Comparison of ENCODE assay signal across 13 mouse cellular contexts in the genomic region with DNA sequence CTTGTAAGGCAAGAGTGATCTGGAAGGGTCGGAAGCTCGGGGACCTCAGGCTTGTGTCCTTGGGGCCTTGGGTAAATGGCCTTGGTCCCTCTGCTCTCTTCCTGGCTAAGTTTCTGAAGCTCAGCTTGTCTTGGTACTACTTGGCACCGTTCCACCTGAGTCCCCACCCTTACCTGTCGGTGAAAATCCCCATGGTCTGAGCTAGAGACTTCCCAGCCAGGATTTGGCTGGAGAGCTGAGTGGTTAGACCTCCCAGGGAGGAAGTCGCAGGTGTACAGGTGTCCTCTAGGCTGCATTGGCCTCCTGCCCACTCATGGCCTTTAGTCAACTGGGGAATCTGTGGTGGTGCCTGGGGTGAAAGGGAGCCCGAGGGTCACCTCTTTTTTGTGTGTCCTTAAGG. TPM values are rescaled to one million over a fixed set of nuclear protein-coding genes. Genes with fewer than 3 reads are reported as not detected.
DNase-seq lines count a peak whose midpoint lies in the region; ATAC-seq and TF ChIP-seq lines count a peak whose summit lies in the region.
"Had no signal": no experiment of that assay in that cellular context is flagged by ENCODE, and none has a peak within 500 bp of the region (broad histone marks: within the 10 kb centered on the region; RNA-seq: fewer than 3 reads in every experiment).

No protein-coding gene starts in this region.

- H3K9ac ChIP-seq in hindbrain, embryonic 14.5 days = no peak overlapping the region

- 0 out of 2 replicates have a peak, but pooled peaks cover 4% of the 10 kb centered on the region for H3K27me3 ChIP-seq in hindbrain, embryonic 10.5 days (ENCODE audit: insufficient read depth, poor library complexity, severe bottlenecking)
- no peaks in the 10 kb centered on the region for H3K27me3 ChIP-seq in hindbrain, embryonic 14.5 days (ENCODE audit: control insufficient read depth, insufficient read depth, low read length)
- no peaks in the 10 kb centered on the region for H3K27me3 ChIP-seq in testis, adult 2 months (ENCODE audit: control insufficient read depth, insufficient read depth, low read length)
- H3K27me3 ChIP-seq: Patski had no signal

- no peak overlapping the region for H3K4me2 ChIP-seq in hindbrain, embryonic 14.5 days (replicated peaks)

- peak; percentile 39 for DNase-seq in adrenal gland, adult 2 months
- no peak for DNase-seq in adrenal gland, adult 18-20 months (ENCODE audit: low spot score in 2 of 2)
- no peak for DNase-seq in hindbrain, embryonic 10.5 days (ENCODE audit: low spot score)
- DNase-seq in hindbrain, embryonic 14.5 days (ENCODE audit: low spot score) = no peak
- DNase-seq in testis, postnatal 14 days (ENCODE audit: low spot score) = no peak
- no peak for DNase-seq in retina, postnatal 1 day
- no peak for DNase-seq in yolk sac, embryonic 10.5 days (ENCODE audit: low spot score)
- DNase-seq: cerebellum, adult 8-10 months; right cerebral cortex, adult 18-20 months; thymus, postnatal 36 days had no signal

- no peaks in the 10 kb centered on the region for H3K9me3 ChIP-seq in hindbrain, embryonic 10.5 days
- no peaks in the 10 kb centered on the region for H3K9me3 ChIP-seq in hindbrain, embryonic 14.5 days (ENCODE audit: control insufficient read depth, low read length)
- H3K9me3 ChIP-seq: midbrain, embryonic 10.5 days had no signal

- no peak for ATAC-seq in hindbrain, embryonic 14.5 days (ENCODE audit: low FRiP score)

- no peak for TF ChIP-seq CTCF in testis, adult 2 months (IDR thresholded peaks at IDR 0.05; ENCODE audit: control insufficient read depth, insufficient read depth, insufficient replicate concordance, low read depth, low read length)

- 93% methylated on average over 6 of the region's 6 CpGs for whole genome bisulfite sequencing in hindbrain, embryonic 10.5 days
- WGBS in hindbrain, embryonic 14.5 days = 94% methylated on average over 6 of the region's 6 CpGs

- no peak for TF ChIP-seq POLR2A in testis, adult 2 months (IDR thresholded peaks at IDR 0.05; ENCODE audit: control insufficient read depth, low read depth, low read length)

- H3K36me3 ChIP-seq in hindbrain, embryonic 10.5 days = no peaks in the 10 kb centered on the region
- no peaks in the 10 kb centered on the region for H3K36me3 ChIP-seq in hindbrain, embryonic 14.5 days (replicated peaks; ENCODE audit: control insufficient read depth, insufficient read depth)
- H3K36me3 ChIP-seq in testis, adult 2 months (ENCODE audit: control insufficient read depth, insufficient read depth, low read length) = no peaks in the 10 kb centered on the region
- H3K36me3 ChIP-seq: midbrain, embryonic 10.5 days had no signal

- peak overlapping the region; percentile 43; the same call in 1 of the 2 replicates for H3K27ac ChIP-seq in hindbrain, embryonic 10.5 days
- no peak overlapping the region for H3K27ac ChIP-seq in hindbrain, embryonic 14.5 days
- H3K27ac ChIP-seq in testis, adult 2 months (ENCODE audit: control insufficient read depth, insufficient read depth, low read depth, low read length) = peak overlapping the region; percentile 10; the same call in 1 of the 2 replicates
- H3K27ac ChIP-seq: midbrain, embryonic 10.5 days had no signal

- no peak overlapping the region for H3K4me3 ChIP-seq in hindbrain, embryonic 10.5 days
- H3K4me3 ChIP-seq in hindbrain, embryonic 14.5 days (replicated peaks; ENCODE audit: low read length) = no peak overlapping the region
- no peak overlapping the region for H3K4me3 ChIP-seq in testis, adult 2 months (ENCODE audit: control insufficient read depth, low read depth, low read length)
- H3K4me3 ChIP-seq: midbrain, embryonic 10.5 days had no signal

- H3K4me1 ChIP-seq in hindbrain, embryonic 10.5 days (replicated peaks) = peaks cover 24% of the 10 kb centered on the region
- peaks cover under 1% of the 10 kb centered on the region; the same call in 1 of the 2 replicates for H3K4me1 ChIP-seq in hindbrain, embryonic 14.5 days (replicated peaks; ENCODE audit: control insufficient read depth, insufficient read depth, low read length)
- peaks cover 6% of the 10 kb centered on the region for H3K4me1 ChIP-seq in testis, adult 2 months (ENCODE audit: control insufficient read depth, insufficient read depth, low read length)

RNA-seq across cellular contexts. Expression of a gene that starts 32.8 kb away (rescaled TPM):
- total RNA-seq in adrenal gland, adult 2 months (2021) = 10 to 100 TPM in 1 of 2 experiments, 1 to 10 TPM in 1; 6.7 to 10.1 TPM
- polyA plus RNA-seq in adrenal gland, adult 2 months (2012; rRNA removed) = 45.2 and 45.3 TPM in 2 replicates
- 1 to 10 TPM; 6.3 to 8.8 TPM for total RNA-seq in adrenal gland, adult 18-20 months (2021)
- polyA plus RNA-seq in hindbrain, embryonic 10.5 days (2016; fragmentation: Nextera tagmentation; extraction: Ambion mirVana) = 45.3 and 45.5 TPM in 2 replicates
- polyA plus RNA-seq in hindbrain, embryonic 14.5 days (2014; fragmentation: Nextera tagmentation; extraction: Ambion mirVana) = 5.5 and 7.5 TPM in 2 replicates
- 7.9 TPM in 2 replicates for polyA plus RNA-seq in testis, adult 2 months (2012; rRNA removed)
